Mouse (Mus musculus): ENCODE measurements around the gene Vwa5b1. TPM values are rescaled to one million over a fixed set of nuclear protein-coding genes. Genes with fewer than 3 reads are reported as not detected.
A peak's percentile ranks its signal among the peaks of the same experiment; 100 is the strongest.

Gene Vwa5b1
- polyA plus RNA-seq, 1 experiment from 2014 or later = 0.29 TPM

DNA sequence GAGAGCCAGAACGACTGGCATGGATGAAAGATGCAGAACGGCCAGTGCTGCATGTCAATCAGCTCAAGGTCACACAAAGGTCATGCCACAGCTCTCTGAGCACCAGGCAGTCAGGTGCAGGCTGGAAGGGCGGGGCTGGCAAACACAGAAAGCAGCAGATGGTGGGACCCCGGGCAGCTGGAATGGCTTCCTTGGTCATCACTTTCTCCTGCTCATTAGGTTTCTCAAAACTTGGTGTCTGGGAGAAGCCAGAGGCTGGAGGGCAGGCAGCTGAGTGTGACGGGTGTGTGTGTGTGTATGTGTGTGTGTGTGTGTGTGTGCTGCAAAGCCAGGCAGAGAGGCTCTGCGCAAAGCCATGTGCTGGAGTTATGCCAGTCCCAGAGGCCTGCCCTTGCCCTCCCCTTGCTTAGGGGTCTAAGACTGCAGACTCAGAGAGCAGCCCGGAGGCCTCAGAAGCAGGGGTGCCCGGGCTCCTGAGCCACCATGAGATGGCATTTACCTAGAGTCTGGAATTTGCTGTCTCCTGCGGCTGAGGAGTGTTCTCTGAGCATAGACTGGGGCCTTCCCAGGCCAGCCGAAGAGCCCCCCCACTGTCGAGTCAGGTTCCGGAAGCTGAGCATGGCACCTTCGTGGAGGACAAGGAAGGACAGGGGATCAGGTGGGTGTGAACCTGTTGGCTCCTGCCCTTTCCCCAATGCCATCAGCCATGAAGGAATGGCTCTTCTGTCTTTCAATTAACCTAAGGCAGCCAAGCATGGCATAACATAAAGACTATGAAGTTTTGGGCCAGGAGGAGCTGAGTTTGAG is 60.7 kb downstream of the Vwa5b1 start:
- 59% methylated on average over 13 of the region's 13 CpGs for WGBS
- Histone ChIP-seq H3K4me1 (peaks cover 17% of the 10 kb centered on the region), H3K4me2 (replicated peaks) (no peak overlapping the region), H3K27ac (no peak overlapping the region), H3K9ac (no peak overlapping the region), H3K4me3 (no peak overlapping the region), H3K9me3 (no peaks in the 10 kb centered on the region), H3K36me3 (no peaks in the 10 kb centered on the region), H3K27me3 (replicated peaks) (no peaks in the 10 kb centered on the region)
- peak; percentile 37; the same call in 1 of the 2 replicates for ATAC-seq (ENCODE audit: low FRiP score, low read depth)

DNA sequence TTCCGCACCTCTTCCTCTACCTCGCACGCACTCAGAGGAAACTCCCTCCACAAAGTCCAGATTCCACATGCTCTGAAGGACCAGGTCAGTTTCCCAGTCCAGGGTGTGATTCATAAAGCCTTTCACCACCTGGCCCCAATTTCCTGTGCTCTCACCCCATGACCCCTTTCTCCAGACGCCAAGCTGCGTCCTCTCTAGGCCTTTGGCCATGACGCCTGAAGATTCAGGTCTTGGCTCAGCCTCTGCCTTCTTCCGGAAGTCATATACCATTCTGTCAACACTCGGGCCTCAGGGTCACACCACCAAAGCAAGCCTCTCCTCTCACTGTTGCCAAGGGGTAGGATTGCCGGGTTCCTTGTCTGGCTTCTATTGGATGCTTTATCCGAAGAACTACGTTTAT is 65.8 kb downstream of the Vwa5b1 start:
- no peak overlapping the region for H3K27ac ChIP-seq
- H3K4me1 ChIP-seq = peaks cover 9% of the 10 kb centered on the region
- no peaks in the 10 kb centered on the region for H3K9me3 ChIP-seq
- no peaks in the 10 kb centered on the region for H3K36me3 ChIP-seq
- no peak overlapping the region for H3K9ac ChIP-seq
- H3K4me2 ChIP-seq (replicated peaks) = no peak overlapping the region
- 73% methylated on average over 11 of the region's 11 CpGs for WGBS
- no peak overlapping the region for H3K4me3 ChIP-seq
- H3K27me3 ChIP-seq (replicated peaks) = no peaks in the 10 kb centered on the region
- no peak for ATAC-seq (ENCODE audit: low FRiP score, low read depth)

DNA sequence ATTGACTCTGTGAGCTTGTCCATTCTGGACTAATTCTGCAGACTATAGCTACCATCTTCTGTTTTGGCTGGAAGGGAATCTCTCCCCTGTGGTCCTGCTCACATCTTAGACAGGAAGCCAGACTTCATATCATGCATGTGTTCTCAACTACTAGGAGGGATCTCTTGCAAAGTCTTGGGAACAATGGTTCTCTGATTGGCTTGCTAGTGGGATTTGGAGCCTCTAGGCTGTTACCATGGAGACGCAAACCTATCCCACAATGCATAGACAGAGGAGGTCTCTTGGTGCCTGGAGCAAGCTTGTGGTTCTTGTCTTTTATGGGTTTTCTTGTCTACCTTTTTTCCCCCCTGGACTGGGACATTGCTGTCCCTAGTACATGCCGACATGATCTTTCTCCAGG is 67.4 kb downstream of the Vwa5b1 start:
- WGBS = 66% methylated on average over 2 of the region's 2 CpGs
- Histone ChIP-seq H3K27me3 (replicated peaks) (no peaks in the 10 kb centered on the region), H3K27ac (no peak overlapping the region), H3K4me3 (no peak overlapping the region), H3K36me3 (no peaks in the 10 kb centered on the region), H3K9me3 (no peaks in the 10 kb centered on the region), H3K4me2 (replicated peaks) (no peak overlapping the region), H3K9ac (no peak overlapping the region), H3K4me1 (no peaks in the 10 kb centered on the region)
- ATAC-seq (ENCODE audit: low FRiP score, low read depth) = no peak

DNA sequence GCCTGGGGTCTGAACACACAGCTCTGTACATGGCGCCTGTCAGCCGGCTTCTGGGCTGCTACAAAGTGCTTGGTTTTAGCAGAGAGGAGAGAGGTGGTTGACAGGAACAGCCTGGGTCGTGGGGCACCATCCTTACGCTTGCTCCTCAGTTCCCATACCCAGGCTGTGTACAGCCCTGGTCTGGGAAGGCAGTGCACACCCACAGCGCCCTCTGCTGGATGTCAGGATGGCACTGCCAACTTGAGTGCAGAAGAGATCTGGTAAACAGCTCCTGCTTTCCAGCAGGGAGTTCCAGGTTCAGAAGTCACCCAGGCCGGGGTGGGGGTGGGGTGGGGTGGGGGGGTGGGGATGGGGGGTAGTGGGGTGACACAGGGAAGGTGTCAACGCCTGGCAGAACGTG is 73.7 kb downstream of the Vwa5b1 start:
- no peak overlapping the region for H3K4me2 ChIP-seq (replicated peaks)
- peak; percentile 75; the same call in 1 of the 2 replicates for ATAC-seq (ENCODE audit: low FRiP score, low read depth)
- H3K27me3 ChIP-seq (replicated peaks) = peaks cover 9% of the 10 kb centered on the region
- H3K36me3 ChIP-seq = no peaks in the 10 kb centered on the region
- no peaks in the 10 kb centered on the region for H3K4me1 ChIP-seq
- 11% methylated on average over 8 of the region's 8 CpGs for WGBS
- no peaks in the 10 kb centered on the region for H3K9me3 ChIP-seq
- H3K9ac ChIP-seq = no peak overlapping the region
- H3K4me3 ChIP-seq = no peak overlapping the region
- no peak overlapping the region for H3K27ac ChIP-seq

DNA sequence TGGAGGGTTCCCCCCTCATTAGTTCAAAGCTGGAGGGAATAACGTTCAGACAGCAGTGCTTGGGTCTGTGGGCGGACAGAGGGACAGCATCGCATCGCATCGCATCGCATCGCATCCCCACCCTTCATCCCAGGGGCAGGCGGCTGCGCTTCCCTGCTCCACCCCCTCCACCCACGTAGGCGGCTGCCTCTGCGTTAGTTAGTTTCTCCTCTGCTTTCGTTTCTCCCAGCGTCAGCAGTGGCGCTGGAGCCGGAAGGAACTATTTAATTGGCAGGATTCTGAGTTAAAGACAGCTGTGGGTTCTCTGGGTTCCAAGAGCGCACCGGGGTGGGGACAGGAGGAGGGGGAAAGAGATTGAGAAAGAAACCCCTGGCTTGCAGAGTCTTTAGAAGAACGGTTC is 80.2 kb downstream of the Vwa5b1 start:
- 0 out of 2 replicates have a peak, but pooled peaks have one; percentile 58 for ATAC-seq (ENCODE audit: low FRiP score, low read depth)
- peaks cover 36% of the 10 kb centered on the region for H3K27me3 ChIP-seq (replicated peaks)
- no peak overlapping the region for H3K27ac ChIP-seq

DNA sequence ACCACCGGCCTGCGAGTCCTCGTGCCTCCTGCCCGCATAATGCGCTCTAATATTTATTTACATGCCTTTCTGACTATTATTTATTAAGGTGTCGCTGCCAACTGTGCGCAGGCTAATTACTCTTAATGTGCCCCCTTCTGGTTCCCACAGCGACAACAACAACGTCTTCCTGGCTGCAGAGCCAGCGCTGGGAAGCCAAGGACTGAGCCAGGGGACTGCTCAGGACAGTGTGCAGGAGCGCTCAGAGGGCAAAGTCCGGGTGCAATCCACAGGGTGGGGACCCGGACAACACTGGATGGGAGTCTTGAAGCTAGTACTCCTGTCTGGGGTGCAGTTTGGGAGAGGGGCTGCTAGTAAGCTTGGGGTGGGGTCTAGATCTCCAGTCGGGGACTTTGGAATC is 80.8 kb downstream of the Vwa5b1 start:
- peak; percentile 65; the same call in 1 of the 2 replicates for ATAC-seq (ENCODE audit: low FRiP score, low read depth)
- no peak overlapping the region for H3K9ac ChIP-seq
- no peak overlapping the region for H3K27ac ChIP-seq
- no peak overlapping the region for H3K4me3 ChIP-seq
- H3K4me1 ChIP-seq = peaks cover 31% of the 10 kb centered on the region
- H3K27me3 ChIP-seq (replicated peaks) = peaks cover 36% of the 10 kb centered on the region
- H3K9me3 ChIP-seq = no peaks in the 10 kb centered on the region
- 2% methylated on average over 14 of the region's 14 CpGs for WGBS
- H3K36me3 ChIP-seq = no peaks in the 10 kb centered on the region
- peak overlapping the region; percentile 57 for H3K4me2 ChIP-seq (replicated peaks)

More for the DNA sequence above, 80.2 kb downstream of the Vwa5b1 start:
- Histone ChIP-seq H3K4me1 (peaks cover 31% of the 10 kb centered on the region), H3K4me3 (peak overlapping the region; percentile 13; the same call in 1 of the 2 replicates), H3K9me3 (no peaks in the 10 kb centered on the region), H3K9ac (peak overlapping the region; percentile 38; the same call in 1 of the 2 replicates), H3K36me3 (no peaks in the 10 kb centered on the region), H3K4me2 (replicated peaks) (peak overlapping the region; percentile 57)
- 2% methylated on average over 19 of the region's 19 CpGs for whole genome bisulfite sequencing

DNA sequence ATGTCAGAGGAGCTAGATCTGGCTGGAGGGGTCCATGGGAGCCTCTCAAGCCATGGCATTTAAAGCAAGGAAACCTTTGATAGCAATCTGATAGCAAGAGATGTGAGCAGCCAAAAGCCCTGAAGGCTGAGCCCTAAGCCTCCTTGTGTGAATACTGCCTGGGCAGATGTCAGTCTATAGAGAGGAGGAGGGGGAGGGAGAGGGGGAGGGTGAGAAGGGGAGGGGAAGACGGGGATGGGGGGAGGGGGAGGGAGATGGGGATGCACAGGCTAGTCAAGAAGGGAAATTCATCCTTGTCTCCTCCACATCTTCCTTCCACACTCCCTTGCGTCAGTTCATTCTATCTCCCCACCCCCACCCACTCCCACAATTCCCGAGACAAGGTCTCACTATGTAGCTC is 81.4 kb downstream of the Vwa5b1 start:
- 0 out of 2 replicates have a peak, but pooled peaks have one; percentile 39 for ATAC-seq (ENCODE audit: low FRiP score, low read depth)

DNA sequence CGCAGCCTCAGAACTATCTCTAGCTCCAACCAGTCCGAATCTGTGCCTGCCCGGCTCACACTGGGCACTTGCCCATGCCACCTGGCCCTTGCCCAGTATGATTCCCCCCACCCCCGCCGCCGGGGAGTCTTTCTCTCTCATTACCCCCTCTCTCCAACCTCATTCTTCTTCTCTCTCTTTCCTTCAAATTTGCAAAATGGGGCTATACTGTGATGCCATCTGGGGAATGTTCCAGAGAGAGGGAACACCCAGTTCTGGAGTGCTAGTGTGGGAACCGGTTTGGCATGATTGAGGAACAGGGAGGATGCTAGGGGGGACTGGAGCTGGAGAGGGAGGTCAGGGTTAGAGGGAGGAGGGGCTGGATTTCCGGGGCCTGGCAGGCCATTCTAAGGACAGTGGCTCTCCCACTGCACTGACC is 82.2 kb downstream of the Vwa5b1 start:
- H3K27ac ChIP-seq = no peak overlapping the region
- 62% methylated on average over 8 of the region's 8 CpGs for WGBS

More for the DNA sequence above, 81.4 kb downstream of the Vwa5b1 start:
- H3K27me3 ChIP-seq (replicated peaks) = peaks cover 36% of the 10 kb centered on the region
- H3K9me3 ChIP-seq = no peaks in the 10 kb centered on the region
- 5% methylated on average over 3 of the region's 3 CpGs for WGBS
- no peaks in the 10 kb centered on the region for H3K36me3 ChIP-seq
- H3K27ac ChIP-seq = no peak overlapping the region
- H3K4me2 ChIP-seq (replicated peaks) = no peak overlapping the region
- H3K4me1 ChIP-seq = peaks cover 31% of the 10 kb centered on the region
- no peak overlapping the region for H3K9ac ChIP-seq
- H3K4me3 ChIP-seq = no peak overlapping the region

DNA sequence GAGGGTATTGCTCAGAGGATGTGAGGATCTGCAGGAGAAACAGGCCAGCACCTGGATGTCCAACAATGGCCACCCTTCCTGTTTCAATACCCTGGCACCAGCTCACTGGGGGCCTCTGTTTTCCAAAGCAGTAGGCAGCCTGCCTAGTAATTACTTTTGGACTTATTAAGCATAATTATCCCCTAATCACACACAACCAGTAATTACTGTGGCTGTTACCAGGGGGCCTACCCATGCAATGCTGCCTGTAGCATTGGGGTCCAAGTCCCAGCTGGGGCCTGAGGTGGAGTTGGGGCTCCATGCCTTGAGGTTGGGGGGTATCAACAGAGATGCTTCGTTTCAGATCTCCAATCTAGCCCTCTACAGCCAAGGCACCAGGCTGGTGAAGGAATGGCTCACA is 82.6 kb downstream of the Vwa5b1 start:
- H3K27ac ChIP-seq = no peak overlapping the region
- H3K4me3 ChIP-seq = no peak overlapping the region
- 55% methylated on average over 1 of the region's 1 CpGs for WGBS
- no peak overlapping the region for H3K4me2 ChIP-seq (replicated peaks)
- H3K36me3 ChIP-seq = no peaks in the 10 kb centered on the region
- no peak for ATAC-seq (ENCODE audit: low FRiP score, low read depth)
- peaks cover 29% of the 10 kb centered on the region for H3K27me3 ChIP-seq (replicated peaks)
- no peak overlapping the region for H3K9ac ChIP-seq
- H3K4me1 ChIP-seq = peaks cover 38% of the 10 kb centered on the region
- no peaks in the 10 kb centered on the region for H3K9me3 ChIP-seq

More for the DNA sequence above, 82.2 kb downstream of the Vwa5b1 start:
- no peak overlapping the region for H3K9ac ChIP-seq
- peaks cover 34% of the 10 kb centered on the region for H3K4me1 ChIP-seq
- H3K4me3 ChIP-seq = no peak overlapping the region
- H3K9me3 ChIP-seq = no peaks in the 10 kb centered on the region
- H3K4me2 ChIP-seq (replicated peaks) = no peak overlapping the region
- no peak for ATAC-seq (ENCODE audit: low FRiP score, low read depth)
- no peaks in the 10 kb centered on the region for H3K36me3 ChIP-seq
- peaks cover 33% of the 10 kb centered on the region for H3K27me3 ChIP-seq (replicated peaks)

DNA sequence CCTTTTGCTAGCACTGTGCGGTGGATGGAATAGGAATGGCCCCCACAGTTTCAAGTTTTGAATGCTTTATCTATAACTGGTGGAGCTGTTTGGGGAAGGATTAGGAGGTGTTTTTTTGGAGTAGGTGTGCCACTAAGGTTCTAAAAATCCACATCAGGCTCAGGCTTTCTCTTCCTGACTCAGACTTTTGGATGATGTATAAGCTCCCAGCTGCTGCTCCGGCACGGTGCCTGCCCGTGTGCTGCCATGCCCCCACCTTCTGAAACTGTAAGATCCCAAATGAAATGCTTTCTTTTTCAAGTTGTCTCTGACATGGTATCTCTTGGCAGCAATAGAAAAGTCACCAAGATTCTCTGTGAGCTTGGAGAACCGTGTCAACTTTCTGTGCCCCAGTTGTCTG is 84.1 kb downstream of the Vwa5b1 start:
- peaks cover 25% of the 10 kb centered on the region for H3K27me3 ChIP-seq (replicated peaks)
- no peak overlapping the region for H3K4me3 ChIP-seq
- no peaks in the 10 kb centered on the region for H3K36me3 ChIP-seq
- H3K9me3 ChIP-seq = no peaks in the 10 kb centered on the region
- H3K27ac ChIP-seq = no peak overlapping the region
- no peak overlapping the region for H3K9ac ChIP-seq
- WGBS = 90% methylated on average over 5 of the region's 5 CpGs
- ATAC-seq (ENCODE audit: low FRiP score, low read depth) = no peak
- no peak overlapping the region for H3K4me2 ChIP-seq (replicated peaks)
- peaks cover 40% of the 10 kb centered on the region for H3K4me1 ChIP-seq

DNA sequence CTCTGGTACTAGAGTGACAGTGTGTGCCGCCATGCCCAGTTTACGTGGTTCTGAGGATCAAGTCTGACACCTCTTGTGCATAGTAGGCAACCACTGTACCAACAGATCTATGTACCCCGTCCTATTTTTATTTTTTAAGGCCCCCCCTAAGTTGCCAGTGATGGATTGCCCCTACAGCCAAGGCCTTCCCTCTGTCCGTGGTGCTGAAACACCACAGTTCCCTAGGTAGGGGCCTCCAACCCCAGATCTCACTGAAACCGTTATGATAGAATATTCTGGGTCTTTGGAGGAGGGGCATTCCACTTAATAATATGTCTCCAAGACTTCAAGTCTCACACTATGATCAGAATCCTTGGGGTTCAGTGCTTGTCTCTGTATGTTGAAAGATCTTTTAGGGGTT is 85.1 kb downstream of the Vwa5b1 start:
- Histone ChIP-seq H3K9ac (no peak overlapping the region), H3K9me3 (no peaks in the 10 kb centered on the region), H3K27ac (no peak overlapping the region), H3K27me3 (replicated peaks) (peaks cover 17% of the 10 kb centered on the region), H3K4me1 (peaks cover 35% of the 10 kb centered on the region), H3K4me2 (replicated peaks) (no peak overlapping the region), H3K4me3 (no peak overlapping the region), H3K36me3 (no peaks in the 10 kb centered on the region)
- 61% methylated on average over 5 of the region's 5 CpGs for WGBS
- no peak for ATAC-seq (ENCODE audit: low FRiP score, low read depth)

DNA sequence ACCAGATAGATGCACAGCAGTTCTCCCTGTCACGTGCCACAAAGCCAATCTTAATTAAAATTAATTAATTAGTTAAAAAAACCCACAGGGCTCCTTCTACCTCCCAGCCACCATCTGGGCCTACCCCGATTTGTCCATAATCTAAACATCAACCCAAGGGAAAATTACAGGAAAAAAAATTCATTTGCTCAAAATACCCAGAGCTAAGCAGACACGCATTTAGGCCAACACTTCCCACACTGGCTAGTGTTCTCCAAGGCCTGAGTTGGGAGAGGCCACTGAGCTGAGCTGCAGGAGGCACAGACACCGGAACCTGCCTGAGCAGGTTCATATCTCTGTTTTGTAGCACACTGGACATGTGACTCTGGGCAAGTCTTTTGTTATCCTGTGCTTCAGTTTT is 86.7 kb downstream of the Vwa5b1 start:
- WGBS = 72% methylated on average over 4 of the region's 4 CpGs
- Histone ChIP-seq H3K36me3 (no peaks in the 10 kb centered on the region), H3K27me3 (replicated peaks) (peaks cover 14% of the 10 kb centered on the region), H3K4me1 (peaks cover 19% of the 10 kb centered on the region), H3K9me3 (no peaks in the 10 kb centered on the region), H3K27ac (no peak overlapping the region), H3K4me2 (replicated peaks) (no peak overlapping the region), H3K9ac (no peak overlapping the region), H3K4me3 (no peak overlapping the region)
- no peak for ATAC-seq (ENCODE audit: low FRiP score, low read depth)
